Mouse (Mus musculus): ENCODE data around the gene D130043K22Rik. TPM values are rescaled to one million over a fixed set of nuclear protein-coding genes. Genes with fewer than 3 reads are reported as not detected.

Gene D130043K22Rik
- total RNA-seq, 2 experiments from 2014 or later = 27.0 to 27.6 TPM

- no peak overlapping the region for H3K4me3 ChIP-seq
- no peak for TF ChIP-seq CTCF (conservative IDR thresholded peaks at IDR 0.05)
- no peak for DNase-seq (ENCODE audit: low spot score in 2 of 2)
Measured at GRCm38 (mm10) chr13:24841702-24842101, 3.2 kb upstream of the D130043K22Rik start.

GRCm38 (mm10) chr13:24849318-24849717 lies 4.4 kb downstream of the D130043K22Rik start:
- Histone ChIP-seq H3K4me3 (no peak overlapping the region), H3K27ac (no peak overlapping the region)
- no peak for DNase-seq (ENCODE audit: low spot score in 2 of 2)
- no peak for TF ChIP-seq CTCF (conservative IDR thresholded peaks at IDR 0.05)

More at GRCm38 (mm10) chr13:24841702-24842101, 3.2 kb upstream of the D130043K22Rik start:
- no peak overlapping the region for H3K27ac ChIP-seq

GRCm38 (mm10) chr13:24851989-24852388 lies 7.1 kb downstream of the D130043K22Rik start:
- no peak for DNase-seq (ENCODE audit: low spot score in 2 of 2)
- H3K27ac ChIP-seq = no peak overlapping the region
- no peak overlapping the region for H3K4me3 ChIP-seq
- no peak for TF ChIP-seq CTCF (conservative IDR thresholded peaks at IDR 0.05)

GRCm38 (mm10) chr13:24852570-24852969 lies 7.6 kb downstream of the D130043K22Rik start:
- no peak for DNase-seq (ENCODE audit: low spot score in 2 of 2)
- H3K27ac ChIP-seq = no peak overlapping the region
- no peak overlapping the region for H3K4me3 ChIP-seq
- TF ChIP-seq CTCF (conservative IDR thresholded peaks at IDR 0.05) = no peak

- no peak for DNase-seq (ENCODE audit: low spot score in 2 of 2)
- TF ChIP-seq CTCF (conservative IDR thresholded peaks at IDR 0.05) = no peak
- H3K4me3 ChIP-seq = no peak overlapping the region
- H3K27ac ChIP-seq = no peak overlapping the region
Measured at GRCm38 (mm10) chr13:24859115-24859514, 14.2 kb downstream of the D130043K22Rik start.

- TF ChIP-seq CTCF (conservative IDR thresholded peaks at IDR 0.05) = no peak
- DNase-seq (ENCODE audit: low spot score in 2 of 2) = no peak
- Histone ChIP-seq H3K4me3 (no peak overlapping the region), H3K27ac (no peak overlapping the region)
Measured at GRCm38 (mm10) chr13:24861084-24861483, 16.1 kb downstream of the D130043K22Rik start.

GRCm38 (mm10) chr13:24862021-24862420 lies 17.1 kb downstream of the D130043K22Rik start:
- TF ChIP-seq CTCF (conservative IDR thresholded peaks at IDR 0.05) = no peak
- Histone ChIP-seq H3K27ac (no peak overlapping the region), H3K4me3 (no peak overlapping the region)
- DNase-seq (ENCODE audit: low spot score in 2 of 2) = no peak

- TF ChIP-seq CTCF (conservative IDR thresholded peaks at IDR 0.05) = peak; percentile 79
- DNase-seq (ENCODE audit: low spot score in 2 of 2) = peak; percentile 23 to 68
- H3K27ac ChIP-seq = no peak overlapping the region
- H3K4me3 ChIP-seq = no peak overlapping the region
Measured at GRCm38 (mm10) chr13:24862520-24862919, 17.6 kb downstream of the D130043K22Rik start.

GRCm38 (mm10) chr13:24866430-24867402 lies 21.8 kb downstream of the D130043K22Rik start:
- TF ChIP-seq CTCF (conservative IDR thresholded peaks at IDR 0.05) = no peak
- no peak overlapping the region for H3K27ac ChIP-seq
- DNase-seq (ENCODE audit: low spot score in 2 of 2) = no peak
- no peak overlapping the region for H3K4me3 ChIP-seq

- no peak for DNase-seq (ENCODE audit: low spot score in 2 of 2)
- no peak overlapping the region for H3K4me3 ChIP-seq
- H3K27ac ChIP-seq = no peak overlapping the region
- no peak for TF ChIP-seq CTCF (conservative IDR thresholded peaks at IDR 0.05)
Measured at GRCm38 (mm10) chr13:24867789-24868188, 22.9 kb downstream of the D130043K22Rik start.

GRCm38 (mm10) chr13:24868233-24868632 lies 23.3 kb downstream of the D130043K22Rik start:
- no peak overlapping the region for H3K27ac ChIP-seq
- DNase-seq (ENCODE audit: low spot score in 2 of 2) = no peak
- no peak for TF ChIP-seq CTCF (conservative IDR thresholded peaks at IDR 0.05)
- H3K4me3 ChIP-seq = no peak overlapping the region

GRCm38 (mm10) chr13:24879359-24880040 lies 34.6 kb downstream of the D130043K22Rik start:
- Histone ChIP-seq H3K27ac (no peak overlapping the region), H3K4me3 (no peak overlapping the region)
- DNase-seq (ENCODE audit: low spot score in 2 of 2) = no peak
- no peak for TF ChIP-seq CTCF (conservative IDR thresholded peaks at IDR 0.05)

GRCm38 (mm10) chr13:24880208-24880607 lies 35.3 kb downstream of the D130043K22Rik start:
- no peak overlapping the region for H3K27ac ChIP-seq
- no peak overlapping the region for H3K4me3 ChIP-seq
- TF ChIP-seq CTCF (conservative IDR thresholded peaks at IDR 0.05) = no peak
- no peak for DNase-seq (ENCODE audit: low spot score in 2 of 2)
